Mouse (Mus musculus): ENCODE results near the gene Aldh16a1.
A peak's percentile ranks its signal among the peaks of the same experiment; 100 is the strongest.
"Not testable (repeated sequence)": the region's sequence is repeated elsewhere in the genome, so short reads cannot be mapped to it uniquely, and the experiment has no call there.

Gene Aldh16a1

DNA sequence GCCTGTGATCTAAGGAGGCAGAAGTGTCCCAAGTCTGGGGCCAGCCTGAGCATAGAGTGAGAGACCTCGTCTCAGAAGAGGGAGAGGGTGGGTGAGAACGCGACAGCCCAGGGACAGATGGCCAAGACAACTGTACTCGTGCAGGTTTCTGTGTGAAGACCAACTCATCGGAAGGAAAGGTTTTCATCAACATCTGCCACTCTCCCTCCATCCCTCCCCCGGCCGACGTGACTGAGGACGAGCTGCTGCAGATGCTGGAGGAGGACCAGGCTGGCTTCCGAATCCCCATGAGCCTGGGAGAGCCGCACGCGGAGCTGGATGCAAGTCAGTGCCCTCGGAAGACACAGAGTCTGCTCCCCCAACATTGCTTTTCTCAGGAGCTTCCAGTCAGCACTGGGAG lies 3.1 kb upstream of the Aldh16a1 start:
- no peak for DNase-seq (ENCODE audit: low spot score in 2 of 2)

DNA sequence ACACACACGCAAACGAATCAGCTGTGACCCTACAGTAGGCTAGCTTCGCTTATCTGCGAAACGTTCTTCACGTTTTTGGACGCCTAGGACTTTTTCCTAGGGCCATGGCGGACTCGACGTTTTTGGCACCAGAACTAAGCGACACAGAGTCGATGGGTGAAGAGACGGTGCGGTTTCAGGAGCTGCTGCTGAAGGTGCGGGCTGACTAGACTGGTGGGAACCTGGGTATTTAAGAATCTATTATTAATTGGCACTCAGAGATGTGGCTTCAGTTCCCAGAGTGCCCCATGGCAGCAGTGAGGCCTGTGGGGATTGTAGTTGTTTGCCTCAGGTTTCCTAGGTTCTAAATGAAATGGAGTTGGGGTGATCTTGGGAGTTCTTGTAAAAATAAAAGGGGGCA lies 1.8 kb upstream of the Aldh16a1 start:
- no peak for DNase-seq (ENCODE audit: low spot score in 2 of 2)

DNA sequence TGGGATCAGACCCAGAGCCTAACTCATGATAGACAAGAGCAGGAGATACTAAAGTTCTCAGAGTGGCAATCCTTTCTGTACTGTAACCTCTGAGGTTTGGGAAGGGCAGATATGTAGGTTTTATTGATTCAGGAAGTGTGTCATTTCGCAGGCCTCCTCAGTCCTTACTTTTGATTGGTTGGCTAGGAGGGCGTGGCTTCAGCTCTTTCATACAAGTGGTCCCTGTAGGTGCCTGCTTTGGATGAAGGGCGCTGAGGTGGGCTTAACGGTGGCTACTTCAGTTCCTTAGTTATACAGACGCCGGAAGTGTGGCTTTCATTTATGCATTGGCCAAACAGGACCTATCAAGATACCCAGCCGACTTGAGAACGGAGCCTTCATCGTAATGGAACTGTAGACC lies 1.2 kb upstream of the Aldh16a1 start:
- no peak for DNase-seq (ENCODE audit: low spot score in 2 of 2)

DNA sequence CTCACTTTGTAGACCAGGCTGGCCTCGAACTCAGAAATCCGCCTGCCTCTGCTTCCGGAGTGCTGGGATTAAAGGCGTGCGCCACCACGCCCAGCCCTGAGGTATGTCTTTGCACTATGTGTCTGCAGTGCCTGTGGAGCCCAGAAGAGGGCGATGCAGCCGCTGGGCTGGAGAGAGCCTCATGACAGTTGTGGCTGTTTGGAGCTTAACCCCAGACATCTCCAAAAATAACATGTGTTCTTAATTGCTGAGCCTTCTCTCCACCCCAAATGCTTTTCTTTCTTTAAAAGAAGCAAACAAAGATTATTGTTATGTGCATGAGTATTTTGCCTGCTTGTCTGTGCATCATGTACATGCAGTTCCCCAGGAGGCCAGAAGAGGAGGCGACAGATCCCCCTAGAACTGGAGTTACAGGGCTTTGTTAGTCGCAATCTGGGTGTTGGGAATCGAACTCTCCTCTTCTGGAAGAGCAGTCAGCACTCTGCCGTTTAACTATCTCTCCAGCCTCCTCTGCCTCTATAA lies 670 bp upstream of the Aldh16a1 start:
- peak in 1 of 2 experiments; percentile 52 for DNase-seq (ENCODE audit: low spot score in 2 of 2)

- DNase-seq (ENCODE audit: low spot score in 2 of 2) = no peak
Measured at GRCm38 (mm10) chr7:45153586-45153985, 798 bp downstream of the Aldh16a1 start.

DNA sequence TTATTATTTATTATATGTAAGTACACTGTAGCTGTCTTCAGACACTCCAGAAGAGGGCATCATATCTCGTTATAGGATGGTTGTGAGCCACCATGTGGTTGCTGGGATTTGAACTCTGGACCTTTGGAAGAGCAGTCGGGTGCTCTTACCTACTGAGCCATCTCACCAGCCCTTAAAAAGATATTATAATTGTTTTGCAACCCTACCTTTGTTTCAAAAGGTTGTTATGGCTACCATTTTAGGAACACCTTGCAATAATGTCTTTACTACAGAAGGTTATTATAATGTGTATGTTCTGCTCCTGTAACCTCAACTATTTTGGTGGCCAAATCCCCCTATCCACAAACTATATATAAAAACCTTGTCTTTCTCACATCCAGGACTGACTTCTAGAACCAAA lies 1.3 kb downstream of the Aldh16a1 start:
- DNase-seq (ENCODE audit: low spot score in 2 of 2) = not testable (repeated sequence)

- DNase-seq (ENCODE audit: low spot score in 2 of 2) = no peak
Measured at GRCm38 (mm10) chr7:45151303-45151702, 3.1 kb downstream of the Aldh16a1 start.

DNA sequence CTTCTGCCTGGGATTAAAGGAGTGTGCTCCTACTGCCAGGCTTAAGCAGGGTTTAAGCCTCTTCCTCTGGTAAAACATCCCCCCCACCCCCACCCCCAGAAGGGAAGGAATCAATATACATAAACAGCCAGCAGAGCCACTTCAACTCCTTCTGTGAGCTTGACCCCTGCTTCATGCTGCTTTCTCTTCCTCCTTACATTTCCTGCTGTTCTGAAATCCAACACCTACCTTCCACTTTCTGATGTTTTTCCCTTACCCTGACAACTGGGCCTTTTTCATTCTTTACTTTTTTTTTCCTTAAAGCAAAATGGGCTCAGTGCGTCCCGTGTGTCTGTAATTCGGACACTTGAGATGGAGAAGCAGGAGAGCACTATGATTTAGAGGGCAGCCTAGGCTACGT lies 4.1 kb downstream of the Aldh16a1 start:
- no peak for DNase-seq (ENCODE audit: low spot score in 2 of 2)

- no peak for DNase-seq (ENCODE audit: low spot score in 2 of 2)
Measured at GRCm38 (mm10) chr7:45149545-45149944, 4.8 kb downstream of the Aldh16a1 start.

DNA sequence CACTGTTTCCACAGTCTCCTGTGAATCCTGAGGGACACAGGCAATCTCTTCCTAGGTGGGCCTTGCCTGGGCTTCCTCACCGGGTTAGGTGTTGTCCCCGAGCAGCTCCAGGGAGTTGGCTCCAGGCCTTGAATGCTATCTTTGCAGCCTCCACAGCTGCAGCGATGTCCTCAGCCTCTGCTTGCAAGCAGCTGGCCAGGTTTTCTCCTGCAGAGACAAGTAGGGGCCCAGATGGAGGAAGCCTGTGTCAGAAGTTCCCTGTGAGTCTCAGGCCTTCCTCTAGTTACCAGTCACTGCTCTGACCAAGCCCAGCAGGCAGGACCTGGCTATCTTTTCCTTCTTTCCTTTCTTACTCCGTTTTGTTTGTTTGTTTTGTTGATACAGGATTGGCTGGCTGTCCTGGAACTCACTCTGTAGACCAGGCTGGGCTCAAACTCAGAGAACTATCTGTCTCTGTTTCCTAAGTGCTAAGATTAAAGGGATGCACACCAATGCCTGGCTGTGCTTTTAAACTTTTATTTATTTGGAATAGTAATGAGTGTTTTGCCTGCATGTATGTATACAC lies 5.8 kb downstream of the Aldh16a1 start:
- DNase-seq (ENCODE audit: low spot score in 2 of 2) = no peak

DNA sequence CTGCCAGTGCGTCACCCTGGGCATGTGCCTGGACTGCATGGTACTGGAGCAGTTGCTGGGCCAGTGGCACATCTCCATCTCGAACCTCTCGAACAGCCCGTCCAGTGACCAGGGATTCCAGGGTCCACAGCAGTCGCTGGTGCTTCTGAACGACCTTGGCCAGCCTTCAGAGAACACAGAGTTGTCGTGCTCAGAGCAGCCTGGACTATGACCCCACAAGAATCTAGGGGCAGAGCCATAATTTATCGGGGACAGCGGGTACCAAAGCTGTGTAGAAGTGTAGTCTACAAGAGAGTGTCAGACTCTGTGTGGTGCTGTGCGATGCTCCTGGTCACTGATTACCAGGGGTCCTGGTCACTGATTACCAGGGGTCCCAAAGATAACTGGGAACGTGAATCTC lies 6.5 kb downstream of the Aldh16a1 start:
- no peak for DNase-seq (ENCODE audit: low spot score in 2 of 2)

DNA sequence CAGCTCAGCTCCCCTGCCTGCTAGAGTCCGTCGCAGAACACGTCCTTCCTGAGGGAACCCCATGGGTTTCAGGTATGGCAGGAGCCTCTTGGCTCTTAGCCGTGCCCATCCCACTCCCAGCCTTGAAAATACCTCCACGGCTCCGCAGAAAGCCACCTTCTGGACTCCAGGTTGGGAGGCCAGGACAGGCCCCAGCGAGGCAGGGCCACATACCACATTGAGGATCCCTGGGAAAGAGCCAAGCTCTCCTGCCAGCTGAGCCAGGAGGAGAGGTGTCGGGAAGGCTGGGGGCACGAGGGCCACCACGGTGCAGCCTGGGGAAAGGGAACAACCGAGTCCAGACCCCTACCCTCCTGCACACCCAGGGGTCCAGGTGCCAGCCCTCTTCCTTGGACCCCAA lies 7.1 kb downstream of the Aldh16a1 start:
- no peak for DNase-seq (ENCODE audit: low spot score in 2 of 2)

DNA sequence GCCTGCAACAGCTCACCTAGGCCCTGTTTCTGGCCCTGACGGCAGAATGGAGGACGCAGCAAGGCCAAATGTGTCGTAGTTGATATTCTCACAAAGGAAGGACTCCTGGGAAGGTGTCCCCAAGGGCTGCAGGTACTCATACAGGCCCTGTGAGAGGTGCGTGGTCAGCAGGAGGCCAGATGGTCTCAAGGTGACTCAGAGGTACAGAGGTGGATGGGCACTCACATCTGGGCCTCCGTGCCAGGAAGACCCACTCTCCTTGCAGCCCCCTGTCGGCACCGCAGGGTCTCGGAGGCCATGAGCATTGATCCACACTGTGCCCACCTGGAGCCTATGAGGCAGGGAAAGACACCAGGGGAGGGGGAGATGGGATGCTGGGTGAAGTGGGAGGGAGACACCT lies 8.9 kb downstream of the Aldh16a1 start:
- DNase-seq (ENCODE audit: low spot score in 2 of 2) = no peak

DNA sequence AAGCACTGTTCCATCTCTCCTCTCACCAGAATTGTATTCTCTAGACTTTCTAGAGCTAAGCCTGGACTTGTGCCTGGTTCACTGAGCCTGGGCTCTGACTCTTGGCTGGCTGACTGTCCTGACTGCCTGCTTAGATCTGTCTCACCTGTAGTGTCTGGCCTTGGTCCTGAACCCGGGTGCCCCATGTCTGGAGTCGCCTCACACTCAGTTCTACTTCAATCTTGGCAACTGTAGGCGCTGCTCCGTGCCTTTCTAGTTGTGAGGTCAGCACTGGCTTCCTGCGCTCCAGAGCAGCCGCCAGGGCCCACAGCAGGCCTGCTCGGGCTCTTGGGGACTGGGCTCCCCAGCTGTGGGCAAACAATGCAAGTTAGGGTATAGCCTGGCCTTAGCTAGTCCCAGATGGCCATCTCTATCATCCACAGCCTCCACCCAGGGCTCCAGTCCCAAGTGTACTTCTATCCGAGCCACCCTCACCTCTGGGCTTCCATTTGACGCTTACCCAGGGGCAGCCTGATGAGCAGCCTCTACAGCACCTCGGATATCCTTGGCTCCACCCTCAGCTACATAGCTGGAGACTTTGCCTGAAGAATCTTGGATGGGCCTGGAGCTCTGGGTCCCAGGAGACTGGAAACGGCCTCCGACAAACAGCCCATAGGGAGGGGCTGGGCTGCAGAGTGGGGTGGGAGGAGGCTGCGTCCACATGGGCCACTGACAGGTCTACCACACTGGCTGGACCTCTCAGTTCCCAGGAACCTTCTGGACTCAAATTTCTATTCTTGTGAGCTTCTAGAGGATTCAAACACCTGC lies 9.8 kb downstream of the Aldh16a1 start:
- no peak for DNase-seq (ENCODE audit: low spot score in 2 of 2)

- no peak for DNase-seq (ENCODE audit: low spot score in 2 of 2)
Measured at GRCm38 (mm10) chr7:45141914-45142313, 12.5 kb downstream of the Aldh16a1 start.

DNA sequence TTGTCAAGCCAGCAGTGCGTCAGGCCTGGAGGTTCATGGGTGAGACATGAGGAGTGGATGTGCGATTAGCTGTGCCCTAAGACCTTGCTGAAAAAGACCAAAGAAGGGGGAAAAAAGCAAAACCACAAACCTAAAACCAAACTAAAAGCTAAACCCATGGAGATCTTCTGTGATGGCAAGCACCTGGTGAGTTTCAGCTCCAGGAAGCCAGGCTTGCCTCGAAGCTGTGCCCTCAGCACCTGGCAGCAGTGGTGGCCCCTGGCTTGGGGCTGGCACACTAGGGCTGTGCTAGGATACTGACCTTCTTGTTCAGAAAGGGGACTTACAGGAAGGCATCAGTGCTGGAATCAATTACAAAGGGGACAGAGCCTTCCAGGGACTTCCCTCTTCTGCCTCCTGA lies 13.1 kb downstream of the Aldh16a1 start:
- DNase-seq (ENCODE audit: low spot score in 2 of 2) = no peak

DNA sequence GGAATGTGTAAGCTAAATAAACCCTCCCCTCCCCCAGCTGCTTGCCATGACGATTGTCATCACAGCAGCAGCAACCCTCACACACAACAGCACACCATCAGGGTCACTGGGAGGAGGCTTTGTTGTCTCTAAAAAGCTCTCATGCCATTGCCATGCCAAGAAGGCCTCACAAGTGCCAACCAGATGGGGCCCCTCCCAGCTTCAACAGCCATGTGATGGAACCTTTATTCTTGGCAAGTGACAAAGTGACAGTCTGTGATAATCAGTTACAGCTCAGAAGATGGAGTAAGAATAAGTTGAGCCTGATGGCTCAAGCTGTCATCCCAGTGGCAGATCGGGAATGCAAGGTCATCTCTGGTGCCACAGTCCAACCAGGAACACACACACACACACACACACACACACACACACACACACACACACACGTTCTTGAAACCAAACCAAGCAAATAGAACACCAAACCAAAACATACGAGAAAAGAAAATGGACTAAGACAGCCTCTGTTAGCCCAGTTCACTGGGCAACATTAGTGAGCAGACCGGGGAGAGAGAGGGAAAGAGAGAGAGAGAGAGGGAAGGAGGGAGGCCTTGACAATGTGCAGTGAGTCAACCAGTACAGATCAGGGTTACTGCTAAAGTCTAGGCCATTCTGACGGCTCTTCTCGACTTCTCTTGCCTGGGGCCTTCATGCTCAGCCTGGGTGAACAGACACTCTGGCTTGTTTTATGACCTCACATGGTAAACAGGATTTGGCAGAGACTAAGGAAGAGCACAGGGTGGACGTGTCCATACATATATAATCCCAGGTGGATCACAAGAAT lies 14.3 kb downstream of the Aldh16a1 start:
- no peak for DNase-seq (ENCODE audit: low spot score in 2 of 2)

DNA sequence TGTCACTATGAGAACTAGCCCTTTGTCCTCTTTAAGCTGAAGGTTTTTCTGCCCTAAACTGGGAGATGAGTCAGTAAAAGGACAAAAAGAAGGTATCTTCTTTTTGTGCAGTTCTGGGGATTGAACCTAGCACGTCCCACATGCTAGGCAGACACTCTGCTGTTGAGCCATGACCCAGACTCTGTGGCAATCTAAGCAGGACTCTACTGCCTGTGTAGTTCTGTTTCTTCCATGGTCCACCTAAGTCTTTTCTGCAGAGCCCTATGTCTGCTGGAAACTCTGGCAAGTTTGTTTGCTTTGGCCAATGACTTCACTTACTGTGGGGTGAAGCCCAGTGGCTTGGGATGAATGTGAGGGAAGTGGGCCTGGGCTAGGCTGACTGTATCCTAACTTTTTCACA lies 16.0 kb downstream of the Aldh16a1 start:
- DNase-seq (ENCODE audit: low spot score in 2 of 2) = no peak

GRCm38 (mm10) chr7:45137171-45138006 lies 17.0 kb downstream of the Aldh16a1 start:
- DNase-seq (ENCODE audit: low spot score in 2 of 2) = no peak

DNA sequence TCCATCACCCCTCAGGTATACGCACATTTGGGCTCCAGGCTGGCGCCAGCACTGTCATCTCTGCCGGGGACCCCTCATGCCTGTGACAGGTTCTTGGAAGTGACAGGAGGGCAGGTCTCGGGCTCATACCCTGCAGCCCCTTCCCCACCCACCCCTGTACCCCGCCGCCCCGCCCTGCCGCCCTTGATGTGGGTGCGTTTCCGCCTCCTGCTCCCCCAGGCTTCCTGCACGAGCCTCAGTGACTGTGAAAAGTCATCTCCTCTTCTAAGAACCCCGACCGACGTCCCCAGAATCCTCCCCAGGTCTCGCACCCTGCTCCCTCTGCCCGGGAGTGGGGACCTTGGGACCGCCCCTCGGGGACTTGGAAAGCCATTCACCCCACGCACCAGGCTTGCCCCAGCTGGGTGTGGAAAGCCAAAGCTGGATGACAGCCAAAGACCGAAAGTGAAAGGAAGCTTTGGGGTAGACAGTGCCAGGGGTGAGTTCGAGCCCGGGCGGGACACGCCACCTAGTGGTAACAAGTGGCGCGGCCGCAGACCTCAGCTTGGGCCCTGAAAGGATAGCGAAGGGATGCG lies 18.3 kb downstream of the Aldh16a1 start, which contains the start of the genes Gm45713 and Flt3l:
Gene Gm45713, minus strand, starts transcription at position 239 of the 575 bp plus-strand sequence.
Gene Flt3l, minus strand, starts transcription at position 440 of the 575 bp plus-strand sequence.
- DNase-seq (ENCODE audit: low spot score in 2 of 2) = peak; percentile 85 to 90

DNA sequence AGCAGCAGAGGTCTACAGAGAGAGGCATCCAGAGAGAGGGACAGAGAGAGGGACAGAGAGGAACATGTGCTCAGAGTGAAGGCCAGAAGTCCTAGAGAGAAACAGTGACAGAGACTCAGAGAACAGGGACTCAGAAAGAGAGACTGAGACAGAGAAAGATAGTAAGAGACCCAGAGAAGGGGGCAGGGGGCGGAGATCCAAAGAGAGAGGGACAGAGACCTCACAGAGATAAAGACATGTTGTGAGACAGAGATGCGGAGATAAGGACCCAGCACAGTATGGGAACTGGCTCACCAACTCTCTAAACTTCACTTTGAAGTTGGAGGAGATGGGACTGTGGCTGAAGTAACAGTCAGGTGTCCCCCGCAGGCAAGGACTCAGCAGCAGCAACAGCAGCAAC lies 19.0 kb downstream of the Aldh16a1 start:
- no peak for DNase-seq (ENCODE audit: low spot score in 2 of 2)

Data from spleen, postnatal 14 days (tissue).